In genomic region chr3:32736244-32737171, GRCm38 (mm10) we compare ENCODE assay signal across 8 mouse cellular contexts. TPM values are rescaled to one million over a fixed set of nuclear protein-coding genes. Genes with fewer than 3 reads are reported as not detected.
A peak's percentile ranks its signal among the peaks of the same experiment; 100 is the strongest.
DNase-seq lines count a peak whose midpoint lies in the region; ATAC-seq lines count a peak whose summit lies in the region.

Gene Ndufb5 (plus strand): TSS chr3:32736990.

- peak within 1 kb of the TSS; percentile 85 for H3K4me2 ChIP-seq in heart, embryonic 13.5 days
- peak within 1 kb of the TSS; percentile 84 for H3K4me2 ChIP-seq in liver, embryonic 12.5 days
- peak within 1 kb of the TSS; percentile 83 for H3K4me2 ChIP-seq in stomach, embryonic 15.5 days

- H3K27ac ChIP-seq in brown adipose tissue, adult 24 weeks (replicated peaks; ENCODE audit: low read depth, low read length): peak within 1 kb of the TSS; percentile 93
- H3K27ac ChIP-seq in heart, embryonic 13.5 days (replicated peaks): peak within 1 kb of the TSS; percentile 94
- H3K27ac ChIP-seq in liver, embryonic 12.5 days: peak within 1 kb of the TSS; percentile 84
- peak within 1 kb of the TSS; percentile 85 for H3K27ac ChIP-seq in stomach, embryonic 15.5 days

- H3K4me3 ChIP-seq in brown adipose tissue, adult 24 weeks (ENCODE audit: insufficient read depth, low read depth, low read length): peak within 1 kb of the TSS; percentile 89
- peak within 1 kb of the TSS; percentile 96 for H3K4me3 ChIP-seq in heart, embryonic 13.5 days
- peak within 1 kb of the TSS; percentile 95 for H3K4me3 ChIP-seq in liver, embryonic 12.5 days
- H3K4me3 ChIP-seq in stomach, embryonic 15.5 days (replicated peaks): peak within 1 kb of the TSS; percentile 96

- under 1% methylated on average over 62 of the region's 62 CpGs for WGBS in heart, embryonic 13.5 days
- under 1% methylated on average over 62 of the region's 62 CpGs for WGBS in liver, embryonic 12.5 days (ENCODE audit: insufficient replicate concordance)
- WGBS in stomach, embryonic 15.5 days: under 1% methylated on average over 62 of the region's 62 CpGs

- DNase-seq in CD4-positive, CD25-positive, alpha-beta regulatory T cell, adult 2 months (ENCODE audit: low read depth, low spot score): peak; percentile 99
- DNase-seq in fat pad, adult 2 months (ENCODE audit: extremely low read depth, low read depth, low spot score): peak; percentile 89
- peak; percentile 98 for DNase-seq in kidney, postnatal 10 days
- DNase-seq in natural killer cell, adult 2 months (ENCODE audit: low spot score in 2 of 2): peak; percentile 98

- peaks cover 11% of the 10 kb centered on the region; the same call in 1 of the 2 replicates for H3K4me1 ChIP-seq in brown adipose tissue, adult 24 weeks (ENCODE audit: control insufficient read depth, insufficient read depth, insufficient read length, low read length)
- H3K4me1 ChIP-seq in heart, embryonic 13.5 days: peaks cover 34% of the 10 kb centered on the region
- peaks cover 42% of the 10 kb centered on the region for H3K4me1 ChIP-seq in liver, embryonic 12.5 days
- H3K4me1 ChIP-seq in stomach, embryonic 15.5 days: no peaks in the 10 kb centered on the region; the same call in 1 of the 2 replicates

- ATAC-seq in heart, embryonic 13.5 days (ENCODE audit: extremely low read depth, insufficient number of reproducible peaks, low FRiP score, low TSS enrichment): peak; percentile 88
- ATAC-seq in liver, embryonic 12.5 days: peak; percentile 93
- peak; percentile 99 for ATAC-seq in stomach, embryonic 15.5 days (ENCODE audit: insufficient read depth, low FRiP score, low read depth)

- H3K9me3 ChIP-seq in heart, embryonic 13.5 days: no peaks in the 10 kb centered on the region
- no peaks in the 10 kb centered on the region for H3K9me3 ChIP-seq in liver, embryonic 12.5 days (replicated peaks)
- no peaks in the 10 kb centered on the region for H3K9me3 ChIP-seq in stomach, embryonic 15.5 days

- peak within 1 kb of the TSS; percentile 95 for H3K9ac ChIP-seq in heart, embryonic 13.5 days
- H3K9ac ChIP-seq in liver, embryonic 12.5 days: peak within 1 kb of the TSS; percentile 91
- peak within 1 kb of the TSS; percentile 71 for H3K9ac ChIP-seq in stomach, embryonic 15.5 days

- H3K27me3 ChIP-seq in heart, embryonic 13.5 days (replicated peaks): no peaks in the 10 kb centered on the region
- no peaks in the 10 kb centered on the region for H3K27me3 ChIP-seq in liver, embryonic 12.5 days (replicated peaks)
- no peaks in the 10 kb centered on the region for H3K27me3 ChIP-seq in stomach, embryonic 15.5 days (replicated peaks)

- peaks cover 60% of the 10 kb centered on the region for H3K36me3 ChIP-seq in heart, embryonic 13.5 days
- H3K36me3 ChIP-seq in liver, embryonic 12.5 days: peaks cover 49% of the 10 kb centered on the region
- peaks cover 12% of the 10 kb centered on the region for H3K36me3 ChIP-seq in stomach, embryonic 15.5 days

RNA-seq across cellular contexts. Expression of gene Ndufb5, which starts in this region (rescaled TPM):
- 1,549 and 1,905 TPM in 2 replicates for polyA plus RNA-seq in brown adipose tissue, adult 24 weeks (2012; ENCODE audit: insufficient read depth, insufficient read length, missing spikeins)
- 490 and 549 TPM in 2 replicates for polyA plus RNA-seq in heart, embryonic 13.5 days (2015; fragmentation: Nextera tagmentation; extraction: Ambion mirVana)
- polyA plus RNA-seq in liver, embryonic 12.5 days (2016; fragmentation: Nextera tagmentation; extraction: Ambion mirVana): 176 and 178 TPM in 2 replicates
- 288 and 303 TPM in 2 replicates for polyA plus RNA-seq in stomach, embryonic 15.5 days (2015; fragmentation: Nextera tagmentation; extraction: Ambion mirVana)

Comparison
In these comparisons a context has a peak if more than half of its experiments do, and no peak if none do; other contexts are left out.
1. Peak in every context shown above with its lines: DNase-seq, ATAC-seq, H3K4me3 ChIP-seq and H3K27ac ChIP-seq.